ENCODE assay signal across 1 mouse cellular context in the genomic region with DNA sequence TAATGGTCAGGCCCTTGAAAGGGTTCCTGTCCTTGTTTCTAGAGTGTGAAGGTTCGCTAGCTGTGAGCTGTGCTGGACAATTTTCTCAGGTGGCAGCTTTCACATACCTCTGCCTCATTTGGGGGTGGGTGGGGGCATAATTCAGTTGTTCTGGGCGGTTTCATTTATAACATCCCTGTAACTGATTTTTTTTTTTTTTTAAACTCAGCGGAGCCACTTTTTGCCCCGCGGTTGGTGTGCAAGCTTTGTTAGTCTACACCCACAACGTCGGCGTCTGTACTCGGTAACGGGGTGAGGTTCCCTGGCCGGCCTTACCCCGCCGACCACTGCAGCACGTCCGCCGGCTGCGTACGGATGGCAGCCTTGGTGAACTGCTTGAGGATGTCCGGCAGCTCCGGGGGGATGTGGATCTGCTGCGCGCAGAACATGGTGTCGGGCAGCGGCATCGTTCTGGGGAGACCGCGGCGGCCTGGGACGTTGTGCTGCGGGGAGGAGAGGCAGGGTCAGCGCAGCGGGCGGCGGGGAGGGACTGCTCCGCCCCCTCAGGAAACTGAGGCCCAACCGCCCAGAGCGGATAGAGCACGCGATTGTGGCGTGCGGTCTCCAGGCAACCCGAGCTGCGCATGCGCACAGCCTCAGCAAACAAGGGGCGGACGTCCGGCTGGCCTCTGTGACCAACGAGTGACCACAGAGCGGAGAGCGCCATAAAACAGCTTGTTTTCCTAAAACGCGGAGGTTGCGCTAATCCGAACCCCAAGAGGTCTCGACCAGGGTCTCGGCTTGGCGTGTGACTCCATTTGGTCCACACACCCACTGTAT.
A peak's percentile ranks its signal among the peaks of the same experiment; 100 is the strongest.
TF ChIP-seq lines count a peak whose summit lies in the region.

Ropn1l (minus strand) TSS at position 640 of the 819 bp plus-strand sequence.

TF ChIP-seq in CH12.LX, 34 proteins besides CTCF, POLR2A, EP300 and RAD21 (continued from another document):
- TF ChIP-seq ZNF384 (IDR thresholded peaks at IDR 0.05; ENCODE audit: low read depth, low read length) (peak; percentile 63; the same call in 1 of the 2 replicates), TCF12 (IDR thresholded peaks at IDR 0.05; ENCODE audit: low read depth, low read length) (peak; percentile 72), MXI1 (IDR thresholded peaks at IDR 0.05; ENCODE audit: low read depth, low read length) (peak; percentile 99), BHLHE40 (IDR thresholded peaks at IDR 0.05; ENCODE audit: low read depth, low read length) (peak; percentile 98)
